Mouse (Mus musculus) G1E (cell line): ENCODE measurements around the gene Strn3.

Source experiments
- CTCF ChIP-seq: IDR thresholded peaks from 2 replicates; pipeline ENCODE4 v1.5.1; 2012; ENCODE audit warnings: low read depth, low read length, inconsistent platforms, mixed read lengths
- GATA1 ChIP-seq: IDR thresholded peaks from 2 replicates; pipeline ENCODE4 v1.6.1; 2012; ENCODE audit warnings: borderline replicate concordance, low read length, inconsistent platforms, mixed read lengths
- POLR2AphosphoS5 ChIP-seq: IDR thresholded peaks from 2 replicates; pipeline ENCODE4 v1.6.1; 2012; ENCODE audit warnings: low read depth, low read length, inconsistent platforms; ENCODE audit not compliant: insufficient replicate concordance
- TAL1 ChIP-seq: conservative IDR thresholded peaks from 2 replicates; pipeline ENCODE4 v1.6.1; 2012; ENCODE audit warnings: low read depth, low read length, inconsistent platforms, mixed read lengths

GRCm38 (mm10) chr12:51701723-51702122 is 10.0 kb upstream of the Strn3 start:
- TF ChIP-seq CTCF (no peak), POLR2AphosphoS5 (no peak), TAL1 (no peak), GATA1 (no peak)
